In the genomic region with DNA sequence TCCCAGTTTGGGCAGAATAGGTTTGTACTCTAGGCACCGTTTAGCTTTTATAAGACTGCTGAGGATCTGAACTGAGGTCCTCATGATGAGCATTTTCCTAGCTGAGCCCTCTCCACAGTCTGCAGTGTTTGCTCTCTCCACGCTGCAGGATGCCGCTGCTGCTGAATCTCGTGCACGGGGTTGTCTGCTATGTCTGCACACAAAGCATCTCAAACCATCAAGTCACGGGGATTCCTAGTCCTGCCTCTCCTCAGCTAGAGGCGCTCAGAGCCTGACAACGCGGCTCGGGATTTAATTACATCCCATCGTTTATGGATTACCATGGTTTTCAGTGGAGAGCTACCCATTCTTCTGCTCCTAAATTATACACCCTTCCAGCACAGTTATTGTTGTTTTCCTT, we compare ENCODE assay signal across 18 mouse cellular contexts.
DNase-seq lines count a peak whose midpoint lies in the region; ATAC-seq and TF ChIP-seq lines count a peak whose summit lies in the region.
"Had no signal": no experiment of that assay in that cellular context is flagged by ENCODE, and none has a peak within 500 bp of the region (broad histone marks: within the 10 kb centered on the region; RNA-seq: fewer than 3 reads in every experiment).

No protein-coding gene starts in this region.

- DNase-seq in hindbrain, embryonic 11.5 days (ENCODE audit: low spot score), result no peak
- DNase-seq in R1 (ENCODE audit: low read depth, low spot score), result peak; percentile 52
- peak; percentile 46 for DNase-seq in forebrain, embryonic 14.5 days (ENCODE audit: low spot score)
- DNase-seq in testis, postnatal 10 days (ENCODE audit: low spot score), result no peak
- no peak for DNase-seq in stomach, postnatal 0 days (ENCODE audit: low spot score)
- no peak for DNase-seq in cerebellum, postnatal 10 days
- DNase-seq: adrenal gland, adult 2 months; cerebellum, postnatal 14 days; gastrocnemius, postnatal 25 days; kidney, postnatal 4 days; lung, adult 18-20 months; right cerebral cortex, postnatal 25 days had no signal

- no peak for TF ChIP-seq CTCF in stomach, postnatal 0 days (IDR thresholded peaks at IDR 0.05; ENCODE audit: low read depth)

- 0 out of 2 replicates have a peak, but pooled peaks cover 10% of the 10 kb centered on the region for H3K4me1 ChIP-seq in hindbrain, embryonic 13.5 days (replicated peaks)
- H3K4me1 ChIP-seq in hindbrain, embryonic 11.5 days (replicated peaks; ENCODE audit: control insufficient read depth, insufficient read depth, low read length), result no peaks in the 10 kb centered on the region
- H3K4me1 ChIP-seq in forebrain, embryonic 14.5 days (ENCODE audit: control insufficient read depth, insufficient read depth, low read length), result no peaks in the 10 kb centered on the region
- H3K4me1 ChIP-seq in midbrain, embryonic 16.5 days (ENCODE audit: control insufficient read depth, insufficient read depth, low read length), result no peaks in the 10 kb centered on the region; the same call in 1 of the 2 replicates
- H3K4me1 ChIP-seq in stomach, postnatal 0 days (replicated peaks; ENCODE audit: control insufficient read depth, insufficient read depth), result no peaks in the 10 kb centered on the region
- H3K4me1 ChIP-seq: embryonic facial prominence, embryonic 13.5 days; kidney, embryonic 15.5 days had no signal

- no peaks in the 10 kb centered on the region; the same call in 1 of the 2 replicates for H3K9me3 ChIP-seq in hindbrain, embryonic 13.5 days
- no peaks in the 10 kb centered on the region for H3K9me3 ChIP-seq in hindbrain, embryonic 11.5 days (ENCODE audit: control insufficient read depth, low read length)
- H3K9me3 ChIP-seq in forebrain, embryonic 14.5 days (replicated peaks; ENCODE audit: control insufficient read depth, low read length), result no peaks in the 10 kb centered on the region
- H3K9me3 ChIP-seq in midbrain, embryonic 16.5 days (replicated peaks; ENCODE audit: control insufficient read depth, low read length, poor library complexity, severe bottlenecking), result no peaks in the 10 kb centered on the region
- H3K9me3 ChIP-seq in stomach, postnatal 0 days (ENCODE audit: control insufficient read depth, low read length), result no peaks in the 10 kb centered on the region
- H3K9me3 ChIP-seq: embryonic facial prominence, embryonic 13.5 days; kidney, embryonic 15.5 days had no signal

- H3K27ac ChIP-seq in hindbrain, embryonic 13.5 days, result no peak overlapping the region
- H3K27ac ChIP-seq in hindbrain, embryonic 11.5 days (ENCODE audit: low read depth, low read length), result no peak overlapping the region
- H3K27ac ChIP-seq in forebrain, embryonic 14.5 days (ENCODE audit: low read depth, low read length), result peak overlapping the region; percentile 27; the same call in 1 of the 2 replicates
- peak overlapping the region; percentile 19; the same call in 1 of the 2 replicates for H3K27ac ChIP-seq in midbrain, embryonic 16.5 days (ENCODE audit: low read length)
- no peak overlapping the region for H3K27ac ChIP-seq in stomach, postnatal 0 days (replicated peaks)
- H3K27ac ChIP-seq: embryonic facial prominence, embryonic 13.5 days; kidney, embryonic 15.5 days had no signal

- 0 out of 2 replicates have a peak overlapping the region, but pooled peaks have one; percentile 20 for H3K9ac ChIP-seq in hindbrain, embryonic 13.5 days
- no peak overlapping the region for H3K9ac ChIP-seq in hindbrain, embryonic 11.5 days (ENCODE audit: low read depth, low read length)
- no peak overlapping the region for H3K9ac ChIP-seq in forebrain, embryonic 14.5 days (ENCODE audit: low read length)
- no peak overlapping the region; the same call in 1 of the 2 replicates for H3K9ac ChIP-seq in midbrain, embryonic 16.5 days (ENCODE audit: low read depth, low read length)
- H3K9ac ChIP-seq in stomach, postnatal 0 days (ENCODE audit: low read length), result no peak overlapping the region
- H3K9ac ChIP-seq: embryonic facial prominence, embryonic 13.5 days; kidney, embryonic 15.5 days had no signal

- ATAC-seq in hindbrain, embryonic 13.5 days (ENCODE audit: low FRiP score), result no peak
- ATAC-seq in hindbrain, embryonic 11.5 days (ENCODE audit: low FRiP score), result no peak
- peak; percentile 40; the same call in 1 of the 2 replicates for ATAC-seq in forebrain, embryonic 14.5 days
- ATAC-seq in midbrain, embryonic 16.5 days, result no peak
- no peak for ATAC-seq in stomach, postnatal 0 days (ENCODE audit: low FRiP score, low TSS enrichment)
- ATAC-seq: intestine, postnatal 0 days had no signal

- H3K4me2 ChIP-seq in hindbrain, embryonic 13.5 days, result no peak overlapping the region
- no peak overlapping the region for H3K4me2 ChIP-seq in hindbrain, embryonic 11.5 days (replicated peaks; ENCODE audit: low read depth, low read length)
- H3K4me2 ChIP-seq in forebrain, embryonic 14.5 days (ENCODE audit: low read length), result no peak overlapping the region
- H3K4me2 ChIP-seq in midbrain, embryonic 16.5 days (ENCODE audit: low read length), result no peak overlapping the region
- no peak overlapping the region for H3K4me2 ChIP-seq in stomach, postnatal 0 days (replicated peaks; ENCODE audit: low read depth)
- H3K4me2 ChIP-seq: embryonic facial prominence, embryonic 13.5 days; kidney, embryonic 15.5 days; liver, embryonic 11.5 days had no signal

- TF ChIP-seq EP300 in stomach, postnatal 0 days (optimal IDR thresholded peaks at IDR 0.05), result no peak

- H3K36me3 ChIP-seq in hindbrain, embryonic 13.5 days, result no peaks in the 10 kb centered on the region
- H3K36me3 ChIP-seq in hindbrain, embryonic 11.5 days (ENCODE audit: control insufficient read depth, insufficient read depth, low read length), result no peaks in the 10 kb centered on the region
- H3K36me3 ChIP-seq in forebrain, embryonic 14.5 days (ENCODE audit: control insufficient read depth, insufficient read depth, low read length), result no peaks in the 10 kb centered on the region
- H3K36me3 ChIP-seq in midbrain, embryonic 16.5 days (ENCODE audit: control insufficient read depth, insufficient read depth, low read length), result no peaks in the 10 kb centered on the region
- no peaks in the 10 kb centered on the region for H3K36me3 ChIP-seq in stomach, postnatal 0 days (ENCODE audit: control insufficient read depth, insufficient read depth, low read length)
- H3K36me3 ChIP-seq: embryonic facial prominence, embryonic 13.5 days; kidney, embryonic 15.5 days had no signal

- 41% methylated on average over 11 of the region's 11 CpGs for WGBS in hindbrain, embryonic 13.5 days
- WGBS in hindbrain, embryonic 11.5 days, result 57% methylated on average over 11 of the region's 11 CpGs
- 49% methylated on average over 11 of the region's 11 CpGs for WGBS in forebrain, embryonic 14.5 days
- WGBS in midbrain, embryonic 16.5 days, result 35% methylated on average over 11 of the region's 11 CpGs
- 61% methylated on average over 11 of the region's 11 CpGs for WGBS in stomach, postnatal 0 days

- no peak overlapping the region for H3K4me3 ChIP-seq in hindbrain, embryonic 13.5 days
- H3K4me3 ChIP-seq in hindbrain, embryonic 11.5 days (ENCODE audit: low read depth, low read length), result no peak overlapping the region
- no peak overlapping the region for H3K4me3 ChIP-seq in forebrain, embryonic 14.5 days (ENCODE audit: low read depth, low read length)
- H3K4me3 ChIP-seq in midbrain, embryonic 16.5 days (ENCODE audit: low read depth, low read length), result no peak overlapping the region
- no peak overlapping the region for H3K4me3 ChIP-seq in stomach, postnatal 0 days (ENCODE audit: low read depth, low read length)
- H3K4me3 ChIP-seq: embryonic facial prominence, embryonic 13.5 days; kidney, embryonic 15.5 days had no signal

- no peaks in the 10 kb centered on the region for H3K27me3 ChIP-seq in hindbrain, embryonic 13.5 days
- no peaks in the 10 kb centered on the region for H3K27me3 ChIP-seq in hindbrain, embryonic 11.5 days (ENCODE audit: control insufficient read depth, insufficient read depth, low read length)
- no peaks in the 10 kb centered on the region for H3K27me3 ChIP-seq in forebrain, embryonic 14.5 days (replicated peaks; ENCODE audit: control insufficient read depth, insufficient read depth, low read length)
- H3K27me3 ChIP-seq in midbrain, embryonic 16.5 days (ENCODE audit: control insufficient read depth, insufficient read depth, low read depth, low read length), result no peaks in the 10 kb centered on the region
- no peaks in the 10 kb centered on the region for H3K27me3 ChIP-seq in stomach, postnatal 0 days (ENCODE audit: control insufficient read depth, insufficient read depth, low read length)
- H3K27me3 ChIP-seq: embryonic facial prominence, embryonic 13.5 days; kidney, embryonic 15.5 days had no signal

Comparison
In these comparisons a context has a peak if more than half of its experiments do, and no peak if none do; other contexts are left out.
1. H3K27ac ChIP-seq: peak in forebrain, embryonic 14.5 days (single experiment) and midbrain, embryonic 16.5 days (single experiment); none in hindbrain, embryonic 13.5 days (single experiment), hindbrain, embryonic 11.5 days (single experiment) and stomach, postnatal 0 days (single experiment).
2. DNase-seq: peak in R1 (single experiment) and forebrain, embryonic 14.5 days (single experiment); none in hindbrain, embryonic 11.5 days (single experiment), testis, postnatal 10 days (single experiment), stomach, postnatal 0 days (single experiment) and cerebellum, postnatal 10 days (0 of 2).